Mouse (Mus musculus) cerebellum, adult 8-10 months (tissue): ENCODE results near the gene Mpc1.
"Not testable (repeated sequence)": the region's sequence is repeated elsewhere in the genome, so short reads cannot be mapped to it uniquely, and the experiment has no call there.

Experiments
- DNase-seq: peaks from one replicate; pipeline ENCODE4 v3.0.0; 2022

Mpc1 gene

GRCm38 (mm10) chr17:8283526-8284253 is 986 bp downstream of the Mpc1 start:
- DNase-seq = peak; percentile 95

DNA sequence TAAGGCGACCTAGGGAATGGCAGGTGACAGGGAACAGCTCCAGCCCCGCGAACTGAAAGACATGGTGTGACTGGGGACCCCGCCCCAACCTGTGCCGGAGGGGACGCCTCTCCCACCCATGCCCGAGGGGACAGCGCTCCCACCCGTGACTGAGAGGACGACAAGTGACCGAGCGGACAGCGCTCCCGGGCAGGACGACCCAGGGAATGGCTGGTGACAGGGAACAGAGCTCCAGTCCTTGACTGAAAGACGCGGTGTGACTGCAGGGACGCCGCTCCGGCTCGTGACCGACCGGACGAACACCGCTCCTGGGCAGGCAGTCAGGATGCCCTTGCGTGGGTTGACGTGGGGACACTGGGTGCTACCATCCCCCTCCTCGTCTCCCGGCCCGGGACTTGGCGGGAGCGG is 1.6 kb downstream of the Mpc1 start:
- peak; percentile 64 for DNase-seq

GRCm38 (mm10) chr17:8285056-8285455 is 2.4 kb downstream of the Mpc1 start:
- no peak for DNase-seq

GRCm38 (mm10) chr17:8286987-8287386 is 4.3 kb downstream of the Mpc1 start:
- DNase-seq = no peak

DNA sequence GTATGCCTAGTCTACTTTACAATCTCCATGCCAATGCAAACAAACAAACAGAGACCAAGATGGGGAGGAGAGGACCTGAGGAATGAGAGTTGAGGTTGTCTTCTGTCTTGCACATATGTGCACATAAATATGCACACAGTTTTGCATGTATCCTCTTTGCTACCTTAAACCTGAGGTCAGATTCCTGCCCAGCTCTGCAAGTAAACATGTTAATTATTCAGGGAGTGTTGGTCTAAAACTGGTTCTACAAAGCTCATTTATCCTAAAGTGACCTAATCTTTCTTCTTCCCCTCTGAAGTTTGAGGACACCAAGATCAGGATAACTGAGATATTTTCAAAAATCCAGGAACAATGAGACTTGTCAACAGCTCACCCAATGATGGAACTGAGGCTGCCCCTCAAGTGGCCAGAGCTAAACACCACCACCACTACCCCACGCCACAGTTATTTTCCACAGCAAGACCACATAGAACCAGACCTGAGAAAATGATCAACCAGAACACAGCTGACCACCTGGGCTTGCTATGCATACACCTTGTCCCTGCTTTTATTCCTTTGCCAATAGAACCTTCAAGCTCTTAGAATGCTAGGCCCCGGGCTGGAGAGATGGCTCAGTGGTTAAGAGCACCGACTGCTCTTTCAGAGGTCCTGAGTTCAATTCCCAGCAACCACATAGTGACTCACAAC is 7.4 kb downstream of the Mpc1 start:
- no peak for DNase-seq

DNA sequence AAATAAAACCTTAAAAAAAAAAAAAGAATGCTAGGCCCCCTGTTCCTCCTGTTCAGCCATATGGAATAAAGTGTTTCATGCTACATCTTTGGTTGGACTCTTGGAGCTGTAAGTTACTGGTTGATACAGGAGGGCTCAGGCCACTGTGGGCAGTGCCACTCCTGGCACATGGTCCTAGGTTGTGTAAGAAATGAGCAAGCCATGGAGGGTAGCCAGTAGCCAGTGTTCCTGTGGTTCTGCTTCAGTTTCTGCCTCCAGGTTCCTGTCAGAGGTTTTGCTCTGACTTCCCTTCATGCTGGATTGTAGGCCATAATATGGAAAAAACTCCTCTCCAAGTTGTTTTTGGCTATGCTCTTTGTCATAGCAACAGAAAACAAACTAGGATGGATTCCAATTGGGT is 8.0 kb downstream of the Mpc1 start:
- DNase-seq = no peak

GRCm38 (mm10) chr17:8295825-8296224 is 13.1 kb downstream of the Mpc1 start:
- no peak for DNase-seq

GRCm38 (mm10) chr17:8296313-8296844 is 13.7 kb downstream of the Mpc1 start:
- DNase-seq = no peak

- no peak for DNase-seq
Observed at GRCm38 (mm10) chr17:8297746-8298145, 15.0 kb downstream of the Mpc1 start.

- DNase-seq = no peak
Observed at GRCm38 (mm10) chr17:8298281-8298680, 15.6 kb downstream of the Mpc1 start.

GRCm38 (mm10) chr17:8299524-8299923 is 16.8 kb downstream of the Mpc1 start:
- DNase-seq = no peak

GRCm38 (mm10) chr17:8301515-8301914 is 18.8 kb downstream of the Mpc1 start:
- DNase-seq = no peak

DNA sequence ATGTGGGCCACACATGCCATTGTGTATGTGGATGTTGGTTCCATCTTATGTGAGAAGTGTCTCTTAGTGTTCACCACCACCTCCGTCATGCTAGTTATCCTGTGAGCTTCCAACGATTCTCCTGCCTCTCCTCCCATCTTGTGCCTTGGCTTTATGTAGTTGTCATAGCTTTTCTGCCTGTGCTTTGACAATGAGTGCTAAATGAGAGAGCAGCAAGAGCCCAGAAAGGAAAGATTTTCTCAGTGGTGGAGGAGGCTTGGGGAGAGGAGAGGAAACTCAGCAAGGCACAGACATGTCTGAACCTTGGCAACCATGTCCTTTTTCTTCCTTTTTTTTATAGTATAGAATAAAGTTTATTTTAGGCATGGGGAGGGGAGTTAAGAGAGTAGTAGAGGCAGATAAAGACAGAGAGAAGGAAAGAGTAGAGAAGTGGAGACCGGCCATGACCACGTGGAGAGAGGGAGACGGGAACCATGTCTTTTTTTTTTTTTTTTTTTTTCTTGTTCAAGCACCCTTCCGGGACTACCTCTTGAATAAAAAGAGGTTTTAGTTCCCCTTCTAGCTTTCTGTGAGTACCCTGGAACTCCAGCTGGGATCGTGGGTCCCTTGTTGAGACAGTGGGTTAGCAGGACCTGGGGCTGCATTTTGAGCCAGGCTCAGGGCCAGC is 20.2 kb downstream of the Mpc1 start:
- no peak for DNase-seq

DNA sequence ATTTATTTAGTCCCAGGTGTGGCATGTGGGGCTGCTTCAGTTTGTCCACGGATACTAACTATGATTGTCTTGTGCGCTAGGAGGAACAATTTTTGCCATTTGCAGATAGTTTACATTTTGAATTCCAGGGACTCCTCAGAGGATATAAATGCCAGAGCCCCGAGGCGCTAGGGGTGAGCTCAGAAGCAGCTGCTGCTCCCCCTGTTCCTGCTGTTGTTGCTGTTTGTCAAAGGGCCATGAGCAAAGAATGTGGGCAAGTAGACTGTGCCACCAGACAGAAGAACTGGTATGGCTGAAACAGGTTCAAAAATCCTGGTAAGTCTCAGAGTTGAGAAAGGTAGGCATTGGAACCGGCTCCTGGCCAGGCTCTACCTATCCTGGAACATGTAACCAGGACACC is 21.0 kb downstream of the Mpc1 start:
- no peak for DNase-seq

- no peak for DNase-seq
Observed at GRCm38 (mm10) chr17:8305801-8306200, 23.1 kb downstream of the Mpc1 start.

DNA sequence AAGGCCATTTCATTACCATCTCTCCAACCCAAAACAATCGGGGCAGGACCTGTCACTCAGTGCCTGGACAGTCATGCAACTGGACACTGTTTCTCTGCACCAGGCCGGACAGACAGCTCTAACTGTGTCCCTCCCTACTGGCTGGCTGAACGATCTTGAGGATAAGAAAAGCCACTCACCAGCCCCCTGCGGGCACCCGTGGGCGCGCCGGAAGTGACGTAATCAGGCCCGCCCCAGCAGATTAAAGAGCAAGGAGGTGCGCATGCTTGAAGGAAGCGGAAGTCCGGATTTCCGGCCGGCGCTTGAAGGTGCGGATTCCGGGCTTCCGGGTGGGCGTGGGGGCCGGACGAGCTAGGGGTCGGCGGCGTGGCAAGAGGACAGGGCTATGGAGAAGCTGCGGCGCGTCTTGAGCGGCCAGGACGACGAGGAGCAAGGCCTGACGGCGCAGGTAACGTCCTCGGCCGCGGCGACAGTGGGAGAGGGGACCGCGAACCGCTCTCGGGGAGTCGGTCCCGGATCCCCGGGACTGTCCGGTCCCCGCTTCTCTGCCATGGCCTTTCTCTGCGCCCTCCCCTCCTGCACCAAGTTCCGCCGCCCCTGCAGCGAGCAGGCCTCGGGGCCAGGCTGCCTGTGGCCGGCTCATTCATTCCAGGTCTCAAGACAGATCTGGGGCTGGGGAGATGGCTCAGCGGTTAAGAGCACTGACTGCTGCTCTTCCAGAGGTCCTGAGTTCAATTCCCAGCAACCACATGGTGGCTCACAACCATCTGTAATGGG is 28.3 kb downstream of the Mpc1 start, which contains the start of gene Sft2d1:
Gene Sft2d1 (plus strand): TSS at position 265 of the 777 bp plus-strand sequence.
- DNase-seq = peak; percentile 97

GRCm38 (mm10) chr17:8311751-8312150 is 29.0 kb downstream of the Mpc1 start:
- DNase-seq = no peak

- DNase-seq = no peak
Observed at GRCm38 (mm10) chr17:8313976-8314375, 31.3 kb downstream of the Mpc1 start.

- no peak for DNase-seq
Observed at GRCm38 (mm10) chr17:8316251-8316650, 33.5 kb downstream of the Mpc1 start.

DNA sequence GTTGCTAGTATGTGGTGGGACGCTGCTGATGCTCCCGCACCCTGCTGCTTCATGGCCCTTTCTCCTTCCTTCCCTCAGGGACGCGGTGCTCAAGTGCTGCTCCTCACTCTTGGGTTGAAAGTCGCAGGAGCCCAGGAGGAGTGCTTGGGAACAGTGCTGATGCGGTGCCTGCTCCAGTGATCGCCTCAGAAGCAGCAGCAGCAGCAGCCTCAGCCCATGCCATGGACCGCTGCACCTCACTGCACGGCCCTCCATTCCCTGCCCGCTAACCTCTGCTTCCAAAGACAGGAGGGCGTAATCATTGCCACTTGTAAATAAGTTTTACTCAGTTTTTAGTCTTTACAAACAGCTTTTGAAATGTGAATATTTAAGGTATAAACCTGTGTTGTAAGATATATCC is 44.2 kb downstream of the Mpc1 start:
- DNase-seq = not testable (repeated sequence)

GRCm38 (mm10) chr17:8328511-8329174 is 45.9 kb downstream of the Mpc1 start:
- no peak for DNase-seq

DNA sequence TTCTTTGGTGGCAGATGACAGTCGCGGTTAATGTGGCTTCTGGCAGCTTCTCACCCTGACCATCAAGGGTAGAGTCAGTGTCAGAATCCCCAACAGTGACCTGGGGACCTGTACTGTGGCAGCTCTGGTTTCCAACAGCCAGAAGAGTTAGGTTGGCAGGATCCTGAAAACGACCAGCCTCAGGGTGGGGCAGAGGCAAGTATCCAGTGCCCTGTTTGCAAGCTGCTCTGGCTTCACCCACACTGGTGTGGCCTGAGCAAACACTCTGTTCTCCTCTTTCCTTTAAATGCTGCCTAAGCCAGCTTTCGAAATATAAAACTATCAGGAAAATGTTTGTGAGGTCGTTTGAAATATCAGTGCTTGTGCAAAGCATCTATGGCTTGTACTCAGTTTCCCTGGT is 47.9 kb downstream of the Mpc1 start:
- no peak for DNase-seq
